Mouse (Mus musculus) left cerebral cortex, adult 8-10 months (tissue): ENCODE results near the gene 1700125H20Rik. TPM values are rescaled to one million over a fixed set of nuclear protein-coding genes. Genes with fewer than 3 reads are reported as not detected.
"Not testable (repeated sequence)": the region's sequence is repeated elsewhere in the genome, so short reads cannot be mapped to it uniquely, and the experiment has no call there.

Experiments used
- DNase-seq, 2 experiments: peaks; one replicate each; pipeline ENCODE4 v3.0.0; 2022; ENCODE audit warnings: low spot score in 2 of 2
- total RNA-seq, 4 experiments: library from RNA; stranded (reverse); gene quantifications; 2 replicates each; pipeline ENCODE4 v1.2.4; 2022

Gene 1700125H20Rik
- total RNA-seq = not detected

DNA sequence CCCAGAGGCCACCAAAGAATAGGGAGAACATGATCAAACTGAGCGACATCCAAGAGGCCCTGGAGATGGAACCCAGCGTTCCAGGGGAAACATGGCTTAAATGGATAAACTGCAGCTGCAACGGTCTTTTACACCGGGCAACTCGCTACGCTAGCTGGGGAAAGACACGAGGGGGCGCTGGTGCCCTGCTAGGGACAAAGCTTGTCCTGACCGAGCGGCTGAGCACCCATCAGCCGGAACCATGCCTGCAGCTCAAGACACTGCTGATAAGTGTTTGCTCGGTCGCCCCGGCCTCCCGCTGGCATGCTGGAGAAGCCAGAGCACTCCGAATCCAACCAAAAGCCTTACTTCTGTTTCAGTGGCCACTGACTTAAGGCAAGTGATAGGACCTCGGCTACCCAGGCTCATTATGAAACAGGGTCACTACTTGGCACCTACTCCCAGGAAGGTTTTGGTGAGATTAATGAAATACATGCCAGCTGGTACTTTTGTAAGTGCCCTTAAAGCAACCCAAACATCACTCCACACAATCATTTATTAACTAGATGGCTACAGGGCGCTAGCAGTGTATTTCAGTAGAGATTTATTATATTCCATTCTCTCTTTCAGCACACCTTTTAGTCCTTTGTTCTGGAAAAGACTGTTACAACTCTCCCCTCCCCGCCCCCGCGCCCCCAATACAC is at the start of gene 1700125H20Rik:
Gene 1700125H20Rik, plus strand, starts transcription at position 347 of the 683 bp plus-strand sequence.
- peak; percentile 55 to 70 for DNase-seq

- no peak for DNase-seq
Measured at GRCm38 (mm10) chr11:85122073-85122472, 48.1 kb upstream of the 1700125H20Rik start.

- DNase-seq = no peak
Measured at GRCm38 (mm10) chr11:85123267-85123992, 46.8 kb upstream of the 1700125H20Rik start.

- DNase-seq = no peak
Measured at GRCm38 (mm10) chr11:85126257-85127102, 43.7 kb upstream of the 1700125H20Rik start.

DNA sequence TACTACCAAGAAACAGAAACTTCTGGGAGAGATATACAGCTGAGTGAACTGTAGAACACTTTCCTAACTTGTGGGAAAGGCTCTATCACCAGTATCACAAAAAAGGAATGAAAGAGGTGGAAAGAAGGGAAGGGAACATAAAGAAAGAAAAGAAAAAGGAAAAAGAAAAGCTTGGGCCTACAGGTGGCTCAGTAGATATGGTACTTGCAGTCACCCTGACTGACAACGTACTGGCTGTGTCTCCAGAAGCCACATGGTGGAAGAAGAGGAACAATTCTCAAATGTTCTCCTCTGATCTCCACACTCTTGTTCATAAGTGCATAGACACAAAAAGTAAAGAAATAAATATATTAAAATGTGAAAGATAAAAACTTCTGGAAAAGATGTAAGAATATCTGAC is 41.3 kb upstream of the 1700125H20Rik start:
- DNase-seq = no peak

DNA sequence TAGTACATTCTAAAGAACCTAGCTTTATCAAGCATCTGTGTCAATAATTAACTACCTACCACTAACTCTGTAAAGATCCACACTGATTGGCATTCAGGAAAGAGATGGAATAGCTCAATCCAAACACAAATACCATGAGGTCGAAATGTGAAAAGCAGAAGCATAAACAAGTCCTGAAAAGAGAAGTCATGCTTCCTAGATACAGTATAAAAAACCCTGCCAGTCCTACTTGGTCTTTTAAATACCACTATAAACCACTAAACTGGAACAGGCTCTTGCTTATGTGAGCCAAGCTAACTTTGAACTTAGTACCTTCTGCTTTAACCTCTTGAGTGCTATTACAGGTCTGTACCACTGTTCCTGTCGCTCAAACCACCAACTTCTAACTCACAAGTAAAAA is 38.7 kb upstream of the 1700125H20Rik start:
- DNase-seq = no peak

- peak; percentile 8 to 9 for DNase-seq
Measured at GRCm38 (mm10) chr11:85138776-85139474, 31.3 kb upstream of the 1700125H20Rik start.

GRCm38 (mm10) chr11:85139581-85140540 is 30.3 kb upstream of the 1700125H20Rik start, which contains the start of gene Usp32:
Usp32 (minus strand) TSS chr11:85140161.
- DNase-seq = peak; percentile 88 to 96

- DNase-seq = no peak
Measured at GRCm38 (mm10) chr11:85152256-85152930, 17.8 kb upstream of the 1700125H20Rik start.

- DNase-seq = no peak
Measured at GRCm38 (mm10) chr11:85157301-85157700, 12.9 kb upstream of the 1700125H20Rik start.

GRCm38 (mm10) chr11:85163014-85163413 is 7.2 kb upstream of the 1700125H20Rik start:
- DNase-seq = not testable (repeated sequence)

DNA sequence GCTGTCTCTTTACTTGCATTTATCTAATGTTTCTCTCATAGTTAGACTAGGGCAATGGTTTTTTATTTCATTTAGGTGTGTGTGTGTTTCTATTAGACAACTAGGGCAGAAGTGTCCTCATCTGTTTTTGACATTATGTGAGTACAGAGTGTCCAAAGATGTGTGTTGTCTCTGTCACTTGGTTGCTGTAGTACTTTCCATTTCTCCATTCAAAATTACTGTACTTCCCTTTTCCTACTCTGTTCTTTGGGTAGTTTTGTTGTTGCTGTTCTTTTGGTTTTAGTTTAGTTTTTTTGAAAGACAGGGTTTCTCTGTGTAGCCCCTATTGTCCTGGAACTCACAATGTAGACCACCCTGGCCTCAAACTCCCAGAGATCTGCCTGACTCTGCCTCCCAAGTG is 5.8 kb upstream of the 1700125H20Rik start:
- no peak for DNase-seq

- DNase-seq = no peak
Measured at GRCm38 (mm10) chr11:85167503-85167902, 2.7 kb upstream of the 1700125H20Rik start.

DNA sequence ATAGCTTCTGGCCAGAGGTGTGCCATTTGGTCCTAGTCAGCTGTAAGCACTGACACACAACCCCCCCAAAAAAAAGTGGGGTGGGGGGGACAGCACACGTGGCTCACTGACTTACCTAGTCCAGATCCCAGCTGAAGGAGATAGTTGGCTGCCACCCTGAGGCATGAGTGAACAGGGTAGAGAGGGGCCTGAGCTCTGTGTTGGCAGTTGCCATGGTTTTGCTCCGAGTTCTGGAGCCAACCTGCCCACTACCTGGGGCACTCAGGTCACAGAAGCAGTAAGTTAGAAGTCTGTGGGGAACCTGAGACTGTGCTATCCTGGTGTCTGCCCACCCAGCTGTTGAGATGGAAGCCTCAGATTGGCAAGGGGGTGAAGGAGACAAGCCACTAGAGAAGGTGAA is 629 bp downstream of the 1700125H20Rik start:
- no peak for DNase-seq

DNA sequence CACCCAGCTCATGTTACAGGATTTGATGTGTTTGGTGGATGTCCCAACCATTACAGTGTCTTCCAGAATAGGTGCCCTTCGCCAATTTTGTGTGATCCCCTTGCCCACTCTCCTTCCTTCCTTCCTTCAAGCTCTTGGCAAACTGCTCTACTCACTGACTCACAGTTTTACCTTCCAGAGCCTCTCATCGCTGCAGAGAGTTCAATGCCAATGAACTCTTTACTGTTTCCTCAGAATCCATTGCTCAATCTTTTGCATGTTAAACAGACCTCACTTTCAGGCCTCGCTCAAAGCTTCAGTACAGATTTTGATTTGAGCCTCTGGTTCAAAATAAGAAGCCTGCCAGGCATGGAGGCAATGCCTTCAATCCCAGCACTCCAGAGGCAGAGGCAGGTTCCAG is 5.7 kb downstream of the 1700125H20Rik start:
- DNase-seq = no peak

DNA sequence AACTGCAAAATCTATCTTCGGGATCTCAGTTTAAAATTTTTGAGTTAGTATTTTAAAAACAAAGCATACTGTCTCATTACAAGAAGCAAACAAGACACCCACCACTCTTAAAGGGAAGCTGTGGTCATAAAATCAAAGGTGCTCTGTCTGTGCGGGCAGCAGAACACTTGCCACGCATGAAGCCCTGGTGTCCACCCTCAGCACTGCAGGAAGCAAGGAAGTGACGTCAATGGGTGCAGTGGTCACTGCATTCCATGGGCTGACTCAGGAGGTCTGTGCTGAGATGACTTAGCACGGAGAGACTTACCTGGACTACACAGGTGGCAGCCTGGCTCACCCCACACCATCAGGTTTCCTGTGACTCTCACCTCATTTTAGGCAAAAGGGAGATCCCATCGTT is 7.6 kb downstream of the 1700125H20Rik start:
- DNase-seq = no peak

GRCm38 (mm10) chr11:85178413-85178812 is 8.2 kb downstream of the 1700125H20Rik start:
- no peak for DNase-seq

GRCm38 (mm10) chr11:85182617-85183283 is 12.5 kb downstream of the 1700125H20Rik start:
- peak; percentile 38 to 60 for DNase-seq

- DNase-seq = no peak
Measured at GRCm38 (mm10) chr11:85183284-85183779, 13.1 kb downstream of the 1700125H20Rik start.
